Mouse (Mus musculus): Measurements from ENCODE around the gene Pdzk1ip1. TPM values are rescaled to one million over a fixed set of nuclear protein-coding genes. Genes with fewer than 3 reads are reported as not detected.

Pdzk1ip1 gene
- polyA plus RNA-seq, 1 experiment, result 15.2 TPM

DNA sequence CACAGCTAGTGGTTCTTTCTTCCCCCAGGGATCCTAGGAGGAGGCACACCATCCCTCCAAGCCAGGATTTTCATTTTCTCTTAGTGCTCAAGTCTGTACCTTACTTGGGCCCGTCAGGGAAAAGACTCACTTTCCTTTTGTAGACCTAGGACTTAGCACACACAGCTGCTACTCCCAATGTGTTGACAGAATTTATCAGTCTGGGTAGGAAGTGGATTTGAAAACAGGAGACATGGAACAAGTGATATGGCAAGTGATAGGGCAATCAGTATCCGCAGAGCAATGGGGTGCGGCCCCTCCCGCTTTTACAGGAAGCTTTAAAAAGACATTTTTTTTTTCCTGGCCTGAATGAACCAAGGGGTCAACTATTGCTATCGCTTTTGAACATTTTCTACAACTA is 44.6 kb downstream of the Pdzk1ip1 start:
- 10% methylated on average over 5 of the region's 5 CpGs for WGBS
- TF ChIP-seq POLR2A (IDR thresholded peaks at IDR 0.05; ENCODE audit: control insufficient read depth, extremely low read depth, insufficient read depth, low read length, poor library complexity) (no peak), CTCF (IDR thresholded peaks at IDR 0.05; ENCODE audit: borderline replicate concordance, control insufficient read depth, extremely low read depth, insufficient read depth, low read length, poor library complexity) (no peak)
- Histone ChIP-seq H3K27ac (ENCODE audit: control insufficient read depth, insufficient read depth, low read length) (no peak overlapping the region), H3K36me3 (ENCODE audit: control insufficient read depth, insufficient read depth, low read length) (no peaks in the 10 kb centered on the region), H3K4me1 (replicated peaks; ENCODE audit: control insufficient read depth, insufficient read depth, low read length) (no peaks in the 10 kb centered on the region), H3K27me3 (ENCODE audit: control insufficient read depth, insufficient read depth, low read length) (no peaks in the 10 kb centered on the region; the same call in 1 of the 2 replicates), H3K4me3 (ENCODE audit: control insufficient read depth, insufficient read depth, low read length) (no peak overlapping the region)
- no peak for DNase-seq

DNA sequence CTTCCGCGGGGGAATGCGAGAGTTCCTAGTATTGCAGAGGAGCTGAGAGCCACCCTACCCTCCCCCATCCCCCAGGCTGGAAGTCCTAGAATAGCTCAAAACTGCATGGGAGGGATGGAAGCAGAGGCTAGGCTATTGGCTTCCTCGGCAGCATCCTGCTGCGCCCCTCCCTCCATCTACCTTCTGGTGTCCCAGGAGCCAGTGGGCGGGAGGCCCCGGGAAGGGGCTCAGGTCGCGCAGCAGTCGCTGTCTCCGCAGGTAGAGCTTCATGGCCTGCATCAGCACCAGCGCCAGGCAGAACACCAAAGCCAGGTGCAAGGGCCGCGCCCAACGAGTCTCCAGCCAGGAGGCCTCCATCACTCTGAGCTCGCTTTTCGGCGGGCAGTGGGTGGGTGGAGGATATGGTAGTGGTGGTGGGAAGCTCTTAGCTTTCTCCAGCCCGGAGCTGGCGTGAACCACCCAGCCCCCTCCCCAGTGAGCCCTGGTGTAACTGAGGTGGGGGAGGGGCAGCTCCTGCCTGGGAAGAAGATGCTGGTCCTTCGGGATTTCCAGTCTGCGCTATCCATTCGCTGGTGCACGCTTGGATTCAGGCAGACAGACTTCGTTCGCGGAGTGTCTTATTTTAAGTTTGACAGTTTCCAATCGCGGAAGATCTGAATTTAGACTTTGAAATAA is 45.2 kb downstream of the Pdzk1ip1 start, which contains the start of gene Cyp4x1:
Cyp4x1 (minus strand) TSS at position 661 of the 675 bp plus-strand sequence.
- no peaks in the 10 kb centered on the region for H3K36me3 ChIP-seq (ENCODE audit: control insufficient read depth, insufficient read depth, low read length)
- no peaks in the 10 kb centered on the region; the same call in 1 of the 2 replicates for H3K27me3 ChIP-seq (ENCODE audit: control insufficient read depth, insufficient read depth, low read length)
- H3K4me3 ChIP-seq (ENCODE audit: control insufficient read depth, insufficient read depth, low read length), result no peak within 1 kb of the TSS
- DNase-seq, result no peak
- 10% methylated on average over 29 of the region's 29 CpGs for WGBS
- TF ChIP-seq POLR2A (IDR thresholded peaks at IDR 0.05; ENCODE audit: control insufficient read depth, extremely low read depth, insufficient read depth, low read length, poor library complexity), result no peak
- TF ChIP-seq CTCF (IDR thresholded peaks at IDR 0.05; ENCODE audit: borderline replicate concordance, control insufficient read depth, extremely low read depth, insufficient read depth, low read length, poor library complexity), result no peak
- H3K4me1 ChIP-seq (replicated peaks; ENCODE audit: control insufficient read depth, insufficient read depth, low read length), result no peaks in the 10 kb centered on the region
- no peak within 1 kb of the TSS for H3K27ac ChIP-seq (ENCODE audit: control insufficient read depth, insufficient read depth, low read length)

DNA sequence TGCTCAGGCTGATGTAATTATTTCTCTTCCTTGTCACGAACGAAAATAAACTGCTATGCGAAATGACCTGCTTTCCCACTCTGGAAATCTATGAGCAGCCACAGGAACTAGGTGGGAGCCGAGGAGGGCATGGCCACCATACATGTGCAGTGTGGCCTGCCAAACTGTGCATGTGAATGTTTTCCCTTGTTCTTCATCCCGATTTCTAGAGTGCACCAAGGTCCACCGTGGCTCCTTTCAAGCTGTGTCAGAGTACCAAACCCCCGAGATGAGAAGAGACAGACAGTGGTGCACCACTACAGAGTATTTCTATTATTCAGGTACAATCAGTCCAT is 45.8 kb downstream of the Pdzk1ip1 start:
- no peaks in the 10 kb centered on the region for H3K36me3 ChIP-seq (ENCODE audit: control insufficient read depth, insufficient read depth, low read length)
- TF ChIP-seq POLR2A (IDR thresholded peaks at IDR 0.05; ENCODE audit: control insufficient read depth, extremely low read depth, insufficient read depth, low read length, poor library complexity), result no peak
- no peak for TF ChIP-seq CTCF (IDR thresholded peaks at IDR 0.05; ENCODE audit: borderline replicate concordance, control insufficient read depth, extremely low read depth, insufficient read depth, low read length, poor library complexity)
- no peak overlapping the region for H3K27ac ChIP-seq (ENCODE audit: control insufficient read depth, insufficient read depth, low read length)
- DNase-seq, result no peak
- H3K27me3 ChIP-seq (ENCODE audit: control insufficient read depth, insufficient read depth, low read length), result no peaks in the 10 kb centered on the region; the same call in 1 of the 2 replicates
- no peak overlapping the region for H3K4me3 ChIP-seq (ENCODE audit: control insufficient read depth, insufficient read depth, low read length)
- no peaks in the 10 kb centered on the region for H3K4me1 ChIP-seq (replicated peaks; ENCODE audit: control insufficient read depth, insufficient read depth, low read length)
- WGBS, result 32% methylated on average over 7 of the region's 7 CpGs

Other genes starting within 250 kb of the Pdzk1ip1 start
- 1.4 and 1.8 TPM in 2 replicates for gene Foxd2, start 179.8 kb upstream of the Pdzk1ip1 start, polyA plus RNA-seq (2012; rRNA removed)
- gene Foxe3, start 162.7 kb upstream of the Pdzk1ip1 start, polyA plus RNA-seq (2012; rRNA removed), result 0.16 and 0.37 TPM in 2 replicates
- 17.7 and 20.1 TPM in 2 replicates for gene Cmpk1, start 101.5 kb upstream of the Pdzk1ip1 start, polyA plus RNA-seq (2012; rRNA removed)
- 8.1 and 10.7 TPM in 2 replicates for gene Stil, start 88.5 kb upstream of the Pdzk1ip1 start, polyA plus RNA-seq (2012; rRNA removed)
- gene Tal1, start 32.3 kb upstream of the Pdzk1ip1 start, polyA plus RNA-seq (2012; rRNA removed), result 0.89 and 0.94 TPM in 2 replicates
- not detected in 2 replicates for gene Cyp4x1, start 45.6 kb downstream of the Pdzk1ip1 start, polyA plus RNA-seq (2012; rRNA removed)
- gene Cyp4a29, start 153.4 kb downstream of the Pdzk1ip1 start, polyA plus RNA-seq (2012; rRNA removed), result not detected in 2 replicates
- 0.12 TPM in 1 of 2 replicates, not detected in the other for gene Cyp4a12a, start 210.3 kb downstream of the Pdzk1ip1 start, polyA plus RNA-seq (2012; rRNA removed)